Mouse (Mus musculus) lung, embryonic 15.5 days (tissue): ENCODE measurements around the gene Rptor. TPM values are rescaled to one million over a fixed set of nuclear protein-coding genes. Genes with fewer than 3 reads are reported as not detected.

Experiments used
- ATAC-seq: fragments of 200-750 bp; cut with Nextera tagmentation; 2 replicates; pipeline ENCODE4 v1.8.0; 2017; ENCODE audit warnings: moderate number of reproducible peaks, borderline replicate concordance; ENCODE audit not compliant: low FRiP score, low TSS enrichment; ENCODE audit errors: extremely low read depth
- H3K27ac ChIP-seq: fragments of 300-500 bp; sonication (generic); 2 replicates; pipeline ENCODE4 v1.5.1; 2015; ENCODE audit warnings: moderate library complexity, mild to moderate bottlenecking, inconsistent platforms
- H3K27me3 ChIP-seq: fragments of 300-500 bp; sonication (generic); 2 replicates; pipeline ENCODE4 v1.6.1; 2015; ENCODE audit warnings: inconsistent platforms
- H3K36me3 ChIP-seq: fragments of 300-500 bp; sonication (generic); 2 replicates; pipeline ENCODE4 v1.6.1; 2015; ENCODE audit warnings: inconsistent platforms
- H3K4me1 ChIP-seq: fragments of 300-500 bp; sonication (generic); 2 replicates; pipeline ENCODE4 v1.6.1; 2015; ENCODE audit warnings: inconsistent platforms
- H3K4me2 ChIP-seq: fragments of 300-500 bp; sonication (generic); 2 replicates; pipeline ENCODE4 v1.6.1; 2015; ENCODE audit warnings: inconsistent platforms, mild to moderate bottlenecking, moderate library complexity
- H3K4me3 ChIP-seq: fragments of 300-500 bp; sonication (generic); 2 replicates; pipeline ENCODE4 v1.5.1; 2015; ENCODE audit warnings: mild to moderate bottlenecking, inconsistent platforms
- H3K9ac ChIP-seq: fragments of 300-500 bp; sonication (generic); 2 replicates; pipeline ENCODE4 v1.6.1; 2015; ENCODE audit warnings: inconsistent platforms
- H3K9me3 ChIP-seq: fragments of 300-500 bp; sonication (generic); 2 replicates; pipeline ENCODE4 v1.6.1; 2016; ENCODE audit warnings: inconsistent platforms
- WGBS: fragments of 180-500 bp; shearing (Covaris S2); methylation state at CpG from one replicate; pipeline ENCODE4 v1.1.7; 2015; 5-methylcytosine and 5-hydroxymethylcytosine counted together
- polyA plus RNA-seq: library from polyadenylated mRNA; unstranded; fragments of >200 nt; fragmentation: Nextera tagmentation; extraction: Ambion mirVana; gene quantifications from 2 replicates; pipeline ENCODE4 v1.2.1, GENCODE M21; 2015

Gene Rptor
- polyA plus RNA-seq, 1 experiment from 2014 or later: 9.7 TPM

- peaks cover 33% of the 10 kb centered on the region for H3K36me3 ChIP-seq
- H3K4me3 ChIP-seq: no peak overlapping the region
- no peak overlapping the region for H3K27ac ChIP-seq
- peaks cover 14% of the 10 kb centered on the region for H3K4me1 ChIP-seq
- no peaks in the 10 kb centered on the region for H3K9me3 ChIP-seq
- H3K27me3 ChIP-seq: no peaks in the 10 kb centered on the region
- no peak for ATAC-seq
- H3K9ac ChIP-seq: no peak overlapping the region
- whole genome bisulfite sequencing: 87% methylated on average over 5 of the region's 5 CpGs
- no peak overlapping the region for H3K4me2 ChIP-seq
Observed at GRCm38 (mm10) chr11:119920668-119921067, 318.0 kb downstream of the Rptor start.

DNA sequence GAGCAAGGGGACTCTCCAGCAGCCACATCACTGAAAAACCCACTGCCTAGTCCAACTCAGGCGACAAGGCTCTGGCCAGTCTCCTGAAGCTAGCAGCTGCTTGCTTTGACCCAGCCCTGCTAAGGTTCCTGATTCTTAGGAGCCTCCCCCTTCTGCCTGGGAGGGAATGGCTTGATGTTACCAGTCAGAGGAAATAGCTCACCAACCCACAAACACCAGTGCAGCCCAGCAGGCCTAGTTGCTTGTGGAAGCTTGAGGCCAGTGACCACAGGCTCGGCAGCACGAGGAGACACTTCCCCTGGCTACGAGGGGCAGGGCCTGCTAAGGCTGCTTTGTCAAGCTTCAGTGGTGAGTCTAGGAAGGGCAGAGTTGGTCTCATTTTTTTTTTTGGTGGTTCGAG lies 322.5 kb downstream of the Rptor start:
- Histone ChIP-seq H3K9me3 (no peaks in the 10 kb centered on the region), H3K36me3 (no peaks in the 10 kb centered on the region), H3K4me1 (0 out of 2 replicates have a peak, but pooled peaks cover under 1% of the 10 kb centered on the region), H3K27me3 (no peaks in the 10 kb centered on the region), H3K4me2 (no peak overlapping the region), H3K27ac (no peak overlapping the region), H3K9ac (no peak overlapping the region), H3K4me3 (no peak overlapping the region)
- no peak for ATAC-seq
- 62% methylated on average over 5 of the region's 5 CpGs for WGBS

GRCm38 (mm10) chr11:119926762-119927161 lies 324.1 kb downstream of the Rptor start:
- H3K9ac ChIP-seq: no peak overlapping the region
- H3K9me3 ChIP-seq: no peaks in the 10 kb centered on the region
- H3K36me3 ChIP-seq: no peaks in the 10 kb centered on the region
- H3K27me3 ChIP-seq: no peaks in the 10 kb centered on the region
- 58% methylated on average over 5 of the region's 5 CpGs for WGBS
- no peak for ATAC-seq
- no peak overlapping the region for H3K4me3 ChIP-seq
- no peak overlapping the region for H3K4me2 ChIP-seq
- no peak overlapping the region for H3K27ac ChIP-seq
- 0 out of 2 replicates have a peak, but pooled peaks cover 3% of the 10 kb centered on the region for H3K4me1 ChIP-seq

GRCm38 (mm10) chr11:119928023-119928681 lies 325.4 kb downstream of the Rptor start:
- peak overlapping the region; percentile 41 for H3K4me2 ChIP-seq
- no peak overlapping the region for H3K27ac ChIP-seq
- no peak for ATAC-seq
- peak overlapping the region; percentile 15; the same call in 1 of the 2 replicates for H3K4me3 ChIP-seq
- no peaks in the 10 kb centered on the region for H3K27me3 ChIP-seq
- H3K9me3 ChIP-seq: no peaks in the 10 kb centered on the region
- H3K9ac ChIP-seq: no peak overlapping the region
- no peaks in the 10 kb centered on the region for H3K36me3 ChIP-seq
- H3K4me1 ChIP-seq: peaks cover 3% of the 10 kb centered on the region; the same call in 1 of the 2 replicates
- 42% methylated on average over 16 of the region's 16 CpGs for WGBS

DNA sequence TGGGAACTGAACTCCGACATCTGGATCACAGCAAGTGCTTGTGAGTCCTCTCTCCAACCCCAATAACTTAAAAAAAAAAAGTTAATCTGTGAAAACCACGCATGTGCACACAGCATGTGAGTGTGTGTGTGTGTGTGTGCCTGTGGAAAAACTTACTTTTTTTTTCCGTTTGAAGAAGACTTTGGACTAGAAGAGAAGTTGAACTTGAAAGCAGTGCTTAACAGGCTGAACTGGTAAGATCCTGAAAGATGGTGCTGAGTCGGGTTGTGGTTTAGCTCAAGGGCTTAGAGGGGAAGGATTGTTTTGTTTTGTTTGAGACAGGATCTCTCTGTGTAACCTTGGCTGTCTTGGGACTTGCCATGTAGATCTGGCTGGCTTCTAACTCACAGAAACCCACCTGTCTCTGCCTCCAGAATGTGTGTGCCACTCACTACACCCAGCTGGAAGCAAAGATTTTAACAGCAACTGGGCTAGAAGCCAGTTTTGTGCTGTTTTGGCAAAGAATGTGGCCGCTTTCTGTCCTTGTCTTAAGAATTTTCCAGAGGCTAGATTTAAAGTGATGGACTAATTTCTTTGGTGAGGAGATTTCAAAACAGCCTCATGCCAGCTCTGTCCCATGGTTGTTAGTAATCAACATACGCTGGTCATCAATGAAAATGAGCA lies 327.0 kb downstream of the Rptor start:
- Histone ChIP-seq H3K4me1 (peaks cover 3% of the 10 kb centered on the region; the same call in 1 of the 2 replicates), H3K4me3 (no peak overlapping the region), H3K27ac (peak overlapping the region; percentile 24; the same call in 1 of the 2 replicates), H3K36me3 (no peaks in the 10 kb centered on the region), H3K4me2 (no peak overlapping the region), H3K9ac (no peak overlapping the region), H3K27me3 (no peaks in the 10 kb centered on the region), H3K9me3 (no peaks in the 10 kb centered on the region)
- WGBS: 73% methylated on average over 6 of the region's 6 CpGs
- ATAC-seq: no peak

DNA sequence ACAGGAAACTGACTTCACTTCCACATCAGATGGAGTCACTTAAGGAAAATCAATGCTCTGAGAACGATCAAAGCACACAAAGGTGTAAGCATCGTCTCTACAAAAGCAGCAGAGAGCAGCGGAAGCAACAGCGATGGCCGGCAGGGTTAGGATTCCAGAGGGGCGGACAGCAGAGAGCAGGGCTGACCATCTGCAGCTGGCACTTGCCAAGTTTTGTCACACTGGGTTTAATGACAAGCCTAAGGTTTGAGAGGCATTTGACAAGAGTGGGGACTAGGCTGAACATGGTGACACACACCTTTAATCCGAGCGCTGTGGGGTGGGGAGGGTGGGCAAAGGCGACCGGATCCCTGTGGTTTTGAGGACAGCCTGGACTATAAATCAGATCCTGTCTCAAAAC lies 329.1 kb downstream of the Rptor start:
- no peak overlapping the region for H3K4me2 ChIP-seq
- WGBS: 63% methylated on average over 10 of the region's 10 CpGs
- no peak for ATAC-seq

GRCm38 (mm10) chr11:119933142-119933541 lies 330.4 kb downstream of the Rptor start:
- ATAC-seq: no peak
- peaks cover 22% of the 10 kb centered on the region for H3K4me1 ChIP-seq

More for the DNA sequence above, 329.1 kb downstream of the Rptor start:
- no peaks in the 10 kb centered on the region for H3K36me3 ChIP-seq
- H3K4me1 ChIP-seq: peaks cover 8% of the 10 kb centered on the region
- H3K9ac ChIP-seq: no peak overlapping the region
- no peak overlapping the region for H3K4me3 ChIP-seq
- H3K27ac ChIP-seq: no peak overlapping the region
- no peaks in the 10 kb centered on the region for H3K27me3 ChIP-seq
- no peaks in the 10 kb centered on the region for H3K9me3 ChIP-seq

GRCm38 (mm10) chr11:119933819-119934583 lies 331.3 kb downstream of the Rptor start:
- no peaks in the 10 kb centered on the region for H3K9me3 ChIP-seq
- no peaks in the 10 kb centered on the region for H3K27me3 ChIP-seq
- no peak overlapping the region for H3K9ac ChIP-seq
- H3K4me3 ChIP-seq: no peak overlapping the region
- ATAC-seq: no peak
- 76% methylated on average over 8 of the region's 8 CpGs for WGBS
- H3K4me2 ChIP-seq: no peak overlapping the region
- no peaks in the 10 kb centered on the region for H3K36me3 ChIP-seq
- H3K4me1 ChIP-seq: peaks cover 30% of the 10 kb centered on the region
- H3K27ac ChIP-seq: no peak overlapping the region

More at GRCm38 (mm10) chr11:119933142-119933541, 330.4 kb downstream of the Rptor start:
- H3K9me3 ChIP-seq: no peaks in the 10 kb centered on the region
- no peak overlapping the region for H3K4me2 ChIP-seq
- no peaks in the 10 kb centered on the region for H3K36me3 ChIP-seq
- H3K9ac ChIP-seq: no peak overlapping the region
- WGBS: 46% methylated on average over 4 of the region's 4 CpGs
- H3K27me3 ChIP-seq: no peaks in the 10 kb centered on the region
- H3K4me3 ChIP-seq: no peak overlapping the region
- H3K27ac ChIP-seq: no peak overlapping the region

DNA sequence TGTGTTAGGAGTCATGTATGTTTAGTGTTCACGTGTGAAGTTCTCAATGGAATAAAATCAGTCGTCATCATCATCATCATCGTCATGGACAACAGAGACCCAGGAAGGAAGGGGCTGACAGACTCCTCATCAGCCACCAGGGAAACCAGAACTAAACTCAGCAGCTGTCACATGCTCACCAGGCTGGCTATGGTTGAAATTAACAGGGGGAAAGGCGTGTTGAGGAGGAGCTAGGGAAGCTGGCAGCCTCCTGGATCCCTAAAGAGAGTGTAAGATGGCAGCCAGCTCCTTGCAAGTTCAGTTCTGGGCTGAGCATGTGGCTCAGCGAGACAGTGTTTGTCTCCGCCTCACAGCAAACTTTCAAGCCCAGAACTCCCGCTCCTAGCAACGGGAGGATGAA lies 332.1 kb downstream of the Rptor start:
- Histone ChIP-seq H3K9me3 (no peaks in the 10 kb centered on the region), H3K4me2 (no peak overlapping the region), H3K27ac (no peak overlapping the region), H3K9ac (no peak overlapping the region), H3K27me3 (no peaks in the 10 kb centered on the region), H3K4me1 (peaks cover 35% of the 10 kb centered on the region), H3K36me3 (no peaks in the 10 kb centered on the region), H3K4me3 (no peak overlapping the region)
- WGBS: 56% methylated on average over 8 of the region's 8 CpGs
- ATAC-seq: no peak

- no peak for ATAC-seq
- WGBS: 32% methylated on average over 6 of the region's 6 CpGs
- no peak overlapping the region for H3K4me3 ChIP-seq
Observed at GRCm38 (mm10) chr11:119935457-119935856, 332.8 kb downstream of the Rptor start.

GRCm38 (mm10) chr11:119936456-119936855 lies 333.8 kb downstream of the Rptor start:
- Histone ChIP-seq H3K9me3 (no peaks in the 10 kb centered on the region), H3K9ac (no peak overlapping the region), H3K36me3 (no peaks in the 10 kb centered on the region), H3K27ac (peak overlapping the region; percentile 45; the same call in 1 of the 2 replicates), H3K27me3 (no peaks in the 10 kb centered on the region), H3K4me2 (no peak overlapping the region), H3K4me1 (peaks cover 47% of the 10 kb centered on the region), H3K4me3 (no peak overlapping the region)
- 60% methylated on average over 2 of the region's 2 CpGs for WGBS
- ATAC-seq: no peak

More at GRCm38 (mm10) chr11:119935457-119935856, 332.8 kb downstream of the Rptor start:
- Histone ChIP-seq H3K9ac (no peak overlapping the region), H3K4me2 (no peak overlapping the region), H3K27ac (no peak overlapping the region), H3K27me3 (no peaks in the 10 kb centered on the region), H3K4me1 (peaks cover 37% of the 10 kb centered on the region), H3K36me3 (no peaks in the 10 kb centered on the region), H3K9me3 (no peaks in the 10 kb centered on the region)

DNA sequence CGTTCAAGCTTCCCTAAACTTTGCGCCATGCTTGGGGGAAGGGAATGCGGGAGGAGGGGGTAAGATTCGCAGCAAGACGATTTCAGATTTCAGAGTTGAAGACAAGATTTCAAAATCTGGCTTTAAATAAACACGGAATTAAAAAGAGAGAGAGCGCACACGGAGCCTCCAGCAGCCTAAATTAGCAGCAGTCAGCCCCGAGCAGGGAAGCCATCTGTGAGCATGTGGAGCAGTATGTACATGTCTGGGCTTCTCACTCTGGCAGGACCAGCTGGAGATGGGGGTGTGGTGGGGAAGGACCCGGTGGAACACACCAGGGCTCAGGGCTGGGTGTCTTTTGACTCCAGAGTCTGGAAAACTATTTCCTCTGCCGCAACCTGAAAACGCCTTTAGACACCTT lies 334.5 kb downstream of the Rptor start:
- H3K4me3 ChIP-seq: no peak overlapping the region
- H3K9me3 ChIP-seq: no peaks in the 10 kb centered on the region
- peaks cover 53% of the 10 kb centered on the region for H3K4me1 ChIP-seq
- peak overlapping the region; percentile 45 for H3K27ac ChIP-seq
- H3K9ac ChIP-seq: no peak overlapping the region
- no peaks in the 10 kb centered on the region for H3K27me3 ChIP-seq
- 38% methylated on average over 12 of the region's 12 CpGs for WGBS
- ATAC-seq: no peak
- no peaks in the 10 kb centered on the region for H3K36me3 ChIP-seq
- no peak overlapping the region for H3K4me2 ChIP-seq
